Mouse (Mus musculus): ENCODE data around the gene Ksr1.

GRCm38 (mm10) chr11:79037555-79037954, 108.7 kb downstream of the Ksr1 start:
- TF ChIP-seq UBTF (IDR thresholded peaks at IDR 0.05; ENCODE audit: low read depth, low read length) (no peak), NRF1 (IDR thresholded peaks at IDR 0.05; ENCODE audit: low read depth, low read length) (no peak), MEF2A (IDR thresholded peaks at IDR 0.05; ENCODE audit: borderline replicate concordance, low read depth, low read length) (no peak), POLR2AphosphoS2 (IDR thresholded peaks at IDR 0.05; ENCODE audit: low read depth, low read length) (no peak), ZKSCAN1 (IDR thresholded peaks at IDR 0.05; ENCODE audit: borderline replicate concordance, low read depth, low read length) (no peak), EP300 (IDR thresholded peaks at IDR 0.05; ENCODE audit: low read length) (no peak), CTCF (conservative IDR thresholded peaks at IDR 0.05 in 1 of 2, IDR thresholded peaks at IDR 0.05 in 1 of 2; ENCODE audit: low read depth in 2 of 2, low read length in 2 of 2) (no peak), ELF1 (IDR thresholded peaks at IDR 0.05; ENCODE audit: low read depth, low read length) (no peak)
